Mouse (Mus musculus): ENCODE results near the gene Nphp4. TPM values are rescaled to one million over a fixed set of nuclear protein-coding genes. Genes with fewer than 3 reads are reported as not detected.

Gene Nphp4
- total and polyA plus RNA-seq, 3 experiments, result 0.57 to 1.3 (median 0.70) TPM

DNA sequence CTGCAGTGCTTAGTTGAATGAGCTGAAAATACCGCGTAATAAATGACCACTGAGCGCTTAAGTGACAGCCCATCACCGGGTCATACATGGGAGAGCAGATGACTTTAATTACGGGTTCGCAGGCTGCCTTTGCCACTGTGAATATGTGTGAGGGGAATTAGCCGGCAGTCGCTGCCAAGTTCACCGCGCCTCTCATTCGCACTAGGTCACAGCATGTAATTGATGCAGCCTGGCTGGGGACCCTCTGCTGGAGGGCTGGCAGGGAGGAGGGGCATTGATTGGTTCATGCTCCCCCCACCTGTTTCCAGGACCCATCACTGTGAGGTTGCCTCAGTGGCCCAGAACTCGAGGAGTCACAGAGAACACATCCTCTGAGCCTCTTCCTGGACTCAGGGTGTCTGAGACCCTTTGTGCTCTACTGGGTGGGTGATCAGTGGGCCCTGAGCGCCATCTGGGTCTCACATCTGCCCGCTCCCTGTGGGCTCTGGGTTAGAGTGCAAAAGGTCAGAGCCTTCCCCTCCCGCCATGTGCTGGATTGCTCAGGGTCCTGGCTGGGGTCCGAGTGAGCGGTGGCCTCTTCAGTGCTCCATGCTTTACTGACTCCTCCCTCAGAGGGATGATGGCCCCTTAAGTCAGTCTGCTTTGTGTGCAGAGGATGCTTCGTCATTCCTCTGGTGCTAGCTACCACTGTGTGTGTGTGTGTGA is 35.9 kb downstream of the Nphp4 start:
- 78% methylated on average over 18 of the region's 18 CpGs for WGBS
- Histone ChIP-seq H3K27me3 (ENCODE audit: control insufficient read depth, insufficient read depth, low read length) (no peaks in the 10 kb centered on the region), H3K79me2 (replicated peaks; ENCODE audit: control insufficient read depth, insufficient read depth, low read length) (no peaks in the 10 kb centered on the region), H3K9ac (ENCODE audit: low read depth, low read length) (no peak overlapping the region), H3K27ac (no peak overlapping the region), H3K4me1 (ENCODE audit: control insufficient read depth, insufficient read depth, low read length) (no peaks in the 10 kb centered on the region), H3K4me3 (no peak overlapping the region), H3K36me3 (ENCODE audit: control insufficient read depth, insufficient read depth, low read length) (no peaks in the 10 kb centered on the region)
- intact Hi-C loops (cut with DNase I), result no loop called here
- no peak for TF ChIP-seq EP300 (IDR thresholded peaks at IDR 0.05; ENCODE audit: insufficient read depth, low read depth, low read length)
- no peak for TF ChIP-seq POLR2A (IDR thresholded peaks at IDR 0.05; ENCODE audit: insufficient read depth, low read depth, low read length)
- TF ChIP-seq CTCF (IDR thresholded peaks at IDR 0.05), result no peak
- DNase-seq, result no peak

DNA sequence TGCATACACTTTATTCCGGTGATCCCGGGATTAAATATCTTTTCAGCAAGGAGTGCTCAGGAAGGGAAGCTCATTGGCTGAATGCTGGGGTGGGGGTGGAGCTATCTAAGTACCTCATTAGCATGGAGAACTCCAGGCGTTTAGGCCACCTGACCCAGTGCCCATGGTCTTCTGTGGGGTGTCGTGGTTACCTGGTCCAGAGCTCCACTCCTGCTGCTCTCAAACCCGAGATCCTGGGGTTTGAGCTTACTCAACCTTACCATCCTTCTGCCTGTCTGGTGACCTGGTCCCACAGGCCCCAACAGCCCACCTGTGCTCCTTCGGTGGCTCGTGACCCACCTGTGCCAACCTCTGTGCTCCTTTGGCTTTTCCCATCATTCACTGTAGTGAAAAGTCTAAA is 38.4 kb downstream of the Nphp4 start:
- WGBS, result 63% methylated on average over 7 of the region's 7 CpGs
- Histone ChIP-seq H3K27ac (no peak overlapping the region), H3K27me3 (ENCODE audit: control insufficient read depth, insufficient read depth, low read length) (no peaks in the 10 kb centered on the region), H3K79me2 (replicated peaks; ENCODE audit: control insufficient read depth, insufficient read depth, low read length) (no peaks in the 10 kb centered on the region), H3K4me3 (no peak overlapping the region), H3K36me3 (ENCODE audit: control insufficient read depth, insufficient read depth, low read length) (no peaks in the 10 kb centered on the region), H3K4me1 (ENCODE audit: control insufficient read depth, insufficient read depth, low read length) (no peaks in the 10 kb centered on the region), H3K9ac (ENCODE audit: low read depth, low read length) (no peak overlapping the region)
- DNase-seq, result no peak
- TF ChIP-seq CTCF (IDR thresholded peaks at IDR 0.05) (no peak), POLR2A (IDR thresholded peaks at IDR 0.05; ENCODE audit: insufficient read depth, low read depth, low read length) (no peak), EP300 (IDR thresholded peaks at IDR 0.05; ENCODE audit: insufficient read depth, low read depth, low read length) (no peak)
- intact Hi-C loops (cut with DNase I), result no loop called here

DNA sequence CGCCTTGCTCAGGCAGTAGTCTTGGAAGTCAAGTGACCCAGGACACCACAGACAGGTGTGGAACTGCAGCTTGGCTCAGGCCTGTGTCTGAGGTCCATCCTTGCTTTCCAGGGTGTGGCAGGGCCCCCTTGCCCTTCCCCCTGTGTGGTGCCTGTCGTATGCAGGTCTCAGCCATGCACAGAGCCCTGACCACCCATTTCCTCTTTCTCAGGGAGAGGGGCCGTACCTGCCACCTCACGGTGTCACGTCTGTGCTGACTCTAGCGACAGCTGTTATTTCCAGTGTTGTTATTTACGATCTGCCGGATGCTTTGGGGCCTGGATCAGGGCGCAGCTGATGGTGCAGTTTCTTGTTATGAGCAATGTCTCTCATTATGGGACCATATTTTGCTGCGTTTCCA is 42.6 kb downstream of the Nphp4 start:
- 76% methylated on average over 10 of the region's 10 CpGs for WGBS
- H3K79me2 ChIP-seq (replicated peaks; ENCODE audit: control insufficient read depth, insufficient read depth, low read length), result no peaks in the 10 kb centered on the region

DNA sequence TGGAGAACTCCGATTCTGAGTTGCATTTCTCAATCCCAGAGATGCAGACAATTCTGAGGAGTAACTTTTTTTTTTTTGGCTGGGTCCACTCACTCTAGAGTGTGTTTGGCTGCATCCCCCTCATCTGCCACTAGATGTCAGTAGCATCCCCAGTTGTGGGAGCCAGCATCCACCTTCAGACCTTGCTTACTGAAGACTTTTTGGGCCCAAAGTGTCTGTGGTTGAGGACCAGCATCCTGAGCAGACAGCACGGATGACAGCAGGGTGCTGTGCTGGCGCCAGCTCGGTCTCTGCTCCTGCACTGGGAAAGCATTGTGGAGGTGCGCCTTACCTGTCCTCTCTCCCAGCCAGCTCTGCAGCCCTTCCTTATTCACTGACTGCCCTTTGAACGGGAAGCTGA is 43.6 kb downstream of the Nphp4 start:
- H3K4me3 ChIP-seq, result no peak overlapping the region
- no peak overlapping the region for H3K27ac ChIP-seq
- no peaks in the 10 kb centered on the region for H3K79me2 ChIP-seq (replicated peaks; ENCODE audit: control insufficient read depth, insufficient read depth, low read length)
- TF ChIP-seq CTCF (IDR thresholded peaks at IDR 0.05) (peak; percentile 88), EP300 (IDR thresholded peaks at IDR 0.05; ENCODE audit: insufficient read depth, low read depth, low read length) (no peak)
- no peak overlapping the region for H3K9ac ChIP-seq (ENCODE audit: low read depth, low read length)
- 28% methylated on average over 6 of the region's 6 CpGs for WGBS
- intact Hi-C loops (cut with DNase I), result no loop called here
- no peaks in the 10 kb centered on the region for H3K36me3 ChIP-seq (ENCODE audit: control insufficient read depth, insufficient read depth, low read length)
- DNase-seq, result peak; percentile 18 to 61
- H3K4me1 ChIP-seq (ENCODE audit: control insufficient read depth, insufficient read depth, low read length), result no peaks in the 10 kb centered on the region
- no peaks in the 10 kb centered on the region for H3K27me3 ChIP-seq (ENCODE audit: control insufficient read depth, insufficient read depth, low read length)

More for the DNA sequence above, 42.6 kb downstream of the Nphp4 start:
- intact Hi-C loops (cut with DNase I), result no loop called here
- Histone ChIP-seq H3K36me3 (ENCODE audit: control insufficient read depth, insufficient read depth, low read length) (no peaks in the 10 kb centered on the region), H3K4me1 (ENCODE audit: control insufficient read depth, insufficient read depth, low read length) (no peaks in the 10 kb centered on the region), H3K27me3 (ENCODE audit: control insufficient read depth, insufficient read depth, low read length) (no peaks in the 10 kb centered on the region), H3K27ac (no peak overlapping the region), H3K4me3 (no peak overlapping the region), H3K9ac (ENCODE audit: low read depth, low read length) (no peak overlapping the region)
- DNase-seq, result no peak
- no peak for TF ChIP-seq POLR2A (IDR thresholded peaks at IDR 0.05; ENCODE audit: insufficient read depth, low read depth, low read length)
- no peak for TF ChIP-seq CTCF (IDR thresholded peaks at IDR 0.05)
- no peak for TF ChIP-seq EP300 (IDR thresholded peaks at IDR 0.05; ENCODE audit: insufficient read depth, low read depth, low read length)

- H3K79me2 ChIP-seq (replicated peaks; ENCODE audit: control insufficient read depth, insufficient read depth, low read length), result no peaks in the 10 kb centered on the region
- TF ChIP-seq EP300 (IDR thresholded peaks at IDR 0.05; ENCODE audit: insufficient read depth, low read depth, low read length) (no peak), POLR2A (IDR thresholded peaks at IDR 0.05; ENCODE audit: insufficient read depth, low read depth, low read length) (no peak), CTCF (IDR thresholded peaks at IDR 0.05) (no peak)
- H3K27me3 ChIP-seq (ENCODE audit: control insufficient read depth, insufficient read depth, low read length), result no peaks in the 10 kb centered on the region
- H3K27ac ChIP-seq, result no peak overlapping the region
- H3K4me1 ChIP-seq (ENCODE audit: control insufficient read depth, insufficient read depth, low read length), result no peaks in the 10 kb centered on the region
- no peak for DNase-seq
- H3K36me3 ChIP-seq (ENCODE audit: control insufficient read depth, insufficient read depth, low read length), result no peaks in the 10 kb centered on the region
- H3K9ac ChIP-seq (ENCODE audit: low read depth, low read length), result no peak overlapping the region
- intact Hi-C loops (cut with DNase I), result no loop called here
- no peak overlapping the region for H3K4me3 ChIP-seq
- WGBS, result 45% methylated on average over 9 of the region's 9 CpGs
Measured at GRCm38 (mm10) chr4:152532872-152533271, 56.4 kb downstream of the Nphp4 start.

GRCm38 (mm10) chr4:152539756-152540155 is 63.2 kb downstream of the Nphp4 start:
- no peak for DNase-seq
- H3K27ac ChIP-seq, result no peak overlapping the region
- H3K27me3 ChIP-seq (ENCODE audit: control insufficient read depth, insufficient read depth, low read length), result no peaks in the 10 kb centered on the region
- TF ChIP-seq CTCF (IDR thresholded peaks at IDR 0.05) (no peak), POLR2A (IDR thresholded peaks at IDR 0.05; ENCODE audit: insufficient read depth, low read depth, low read length) (no peak), EP300 (IDR thresholded peaks at IDR 0.05; ENCODE audit: insufficient read depth, low read depth, low read length) (no peak)
- H3K4me1 ChIP-seq (ENCODE audit: control insufficient read depth, insufficient read depth, low read length), result no peaks in the 10 kb centered on the region
- H3K79me2 ChIP-seq (replicated peaks; ENCODE audit: control insufficient read depth, insufficient read depth, low read length), result no peaks in the 10 kb centered on the region
- H3K4me3 ChIP-seq, result no peak overlapping the region
- H3K36me3 ChIP-seq (ENCODE audit: control insufficient read depth, insufficient read depth, low read length), result no peaks in the 10 kb centered on the region
- 89% methylated on average over 12 of the region's 12 CpGs for WGBS
- intact Hi-C loops (cut with DNase I), result no loop called here
- H3K9ac ChIP-seq (ENCODE audit: low read depth, low read length), result no peak overlapping the region

All from heart, adult 2 months (tissue).